Mouse (Mus musculus) lung, postnatal 10 days (tissue): ENCODE measurements at regions not wholly inside any gene's neighbourhood (a gene's known extent, or its start where the extent isn't known, plus 50 kb on each side); places are given as distances from the start of the nearest gene placed in this dataset.

Experiments used
- DNase-seq: peaks from one replicate; pipeline ENCODE4 v3.0.0; 2021

DNA sequence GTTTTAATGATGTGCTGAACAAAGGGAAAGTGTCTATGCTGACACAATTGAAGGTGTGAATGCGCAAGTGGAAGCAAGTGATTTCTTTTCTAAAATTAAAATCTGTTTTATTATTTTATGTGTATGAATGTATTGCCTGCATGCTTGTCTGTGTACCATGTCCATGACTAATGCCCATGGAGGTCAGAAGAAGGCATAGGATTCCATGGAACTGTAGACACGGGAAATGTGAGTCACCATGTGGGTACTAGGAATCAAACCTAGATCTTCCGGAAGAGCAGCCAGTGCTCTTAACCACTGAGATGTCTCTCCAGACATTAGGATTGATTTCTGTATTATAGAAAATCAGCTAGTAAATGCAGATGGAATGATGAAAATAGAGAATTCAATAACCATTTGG lies 134.9 kb upstream of the Pgrmc2 start:
- DNase-seq, result no peak

DNA sequence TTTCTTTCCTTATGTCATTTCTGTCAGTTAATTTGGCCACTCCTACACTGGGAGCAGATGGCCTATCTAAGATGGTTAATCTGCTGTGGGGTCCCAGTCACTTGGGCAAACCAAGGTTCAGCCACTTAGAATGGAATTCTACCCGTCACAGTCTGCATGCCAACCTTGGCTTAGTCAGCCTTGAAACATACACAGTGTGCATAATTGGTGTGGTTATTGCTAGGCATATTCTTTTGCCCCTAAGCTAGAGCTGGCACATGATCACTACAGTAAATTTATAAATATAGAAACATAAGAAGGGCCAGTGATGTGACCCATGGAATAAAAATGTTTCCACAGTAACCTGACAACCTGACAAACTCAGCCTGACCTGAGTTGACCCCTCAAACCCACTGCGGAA lies 130.7 kb upstream of the Pgrmc2 start:
- no peak for DNase-seq

DNA sequence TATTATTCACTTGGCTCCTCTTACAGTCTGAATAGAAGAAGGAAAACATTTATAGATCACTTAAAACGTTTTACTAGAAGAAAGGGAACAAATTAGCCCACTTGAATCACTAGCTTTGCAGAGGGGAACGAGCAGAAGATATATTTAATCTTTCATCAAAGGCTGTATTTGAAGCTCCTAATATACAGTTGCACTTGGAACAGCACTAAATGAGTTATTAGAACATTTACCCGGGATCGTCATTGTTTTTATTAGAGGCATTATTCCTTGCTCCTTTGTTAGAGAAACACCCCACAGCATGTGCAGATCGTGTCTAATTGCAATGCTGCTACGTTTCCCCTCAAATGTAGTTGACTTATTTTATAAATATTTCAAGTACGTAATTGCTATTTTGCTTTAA lies 127.5 kb upstream of the Pgrmc2 start:
- no peak for DNase-seq

DNA sequence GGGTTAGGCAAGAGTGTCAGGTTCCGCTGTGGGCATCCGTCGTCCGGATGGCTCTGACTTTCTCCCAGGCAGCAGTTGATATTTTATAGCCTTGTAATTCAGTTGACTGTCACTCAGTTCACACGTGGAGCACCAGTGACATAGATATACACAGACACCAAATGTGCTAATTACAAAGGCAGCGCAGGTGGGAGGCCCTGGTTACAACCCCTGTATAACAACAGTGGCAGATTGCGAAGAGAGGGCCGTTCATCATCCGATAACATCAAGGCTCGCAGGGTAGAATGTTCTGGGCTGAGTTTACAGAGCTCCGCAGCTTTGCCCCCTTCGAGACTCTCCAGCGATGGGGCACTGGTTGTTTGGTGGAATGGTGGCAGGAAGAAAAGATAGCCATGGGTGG lies 120.0 kb upstream of the Pgrmc2 start:
- no peak for DNase-seq

DNA sequence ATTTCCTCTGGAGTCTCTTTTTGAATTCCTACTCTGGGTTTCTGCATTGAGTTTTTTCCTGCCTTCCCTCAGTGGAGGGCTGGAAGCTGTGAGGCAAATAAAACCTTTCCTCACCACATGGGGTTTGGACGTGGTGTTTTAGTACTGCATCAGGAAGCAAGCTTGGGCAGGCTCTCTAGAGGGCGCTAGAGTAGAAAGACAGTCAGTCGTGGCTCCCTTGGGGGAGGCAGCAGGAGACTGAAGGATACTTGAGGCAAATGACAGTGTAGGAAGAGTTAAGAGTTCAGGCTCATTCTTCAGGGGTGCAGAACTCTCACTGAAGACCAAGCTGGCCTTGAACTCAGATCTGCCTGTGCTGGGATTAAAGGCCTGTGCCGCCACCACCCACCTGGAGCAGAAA lies 118.9 kb upstream of the Pgrmc2 start:
- DNase-seq, result peak; percentile 40

DNA sequence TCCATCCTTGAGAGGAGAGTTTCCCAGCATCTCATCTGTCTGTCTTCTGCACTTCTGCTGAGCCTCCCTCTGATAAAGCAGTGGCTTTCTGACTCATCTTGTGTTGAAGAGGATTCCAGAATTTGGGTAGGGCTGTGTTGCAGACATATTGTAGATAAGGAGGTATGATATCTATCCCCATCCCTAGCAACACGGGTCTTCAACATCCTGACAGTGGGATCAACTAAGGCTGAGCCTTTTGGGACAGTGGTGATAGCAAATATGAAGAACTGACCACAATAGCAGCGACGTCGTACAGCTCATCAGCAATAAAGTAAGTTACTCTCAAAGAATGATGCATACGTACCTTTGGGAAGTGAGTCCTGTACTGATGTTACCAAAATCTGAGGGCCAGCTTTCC lies 117.2 kb upstream of the Pgrmc2 start:
- no peak for DNase-seq

DNA sequence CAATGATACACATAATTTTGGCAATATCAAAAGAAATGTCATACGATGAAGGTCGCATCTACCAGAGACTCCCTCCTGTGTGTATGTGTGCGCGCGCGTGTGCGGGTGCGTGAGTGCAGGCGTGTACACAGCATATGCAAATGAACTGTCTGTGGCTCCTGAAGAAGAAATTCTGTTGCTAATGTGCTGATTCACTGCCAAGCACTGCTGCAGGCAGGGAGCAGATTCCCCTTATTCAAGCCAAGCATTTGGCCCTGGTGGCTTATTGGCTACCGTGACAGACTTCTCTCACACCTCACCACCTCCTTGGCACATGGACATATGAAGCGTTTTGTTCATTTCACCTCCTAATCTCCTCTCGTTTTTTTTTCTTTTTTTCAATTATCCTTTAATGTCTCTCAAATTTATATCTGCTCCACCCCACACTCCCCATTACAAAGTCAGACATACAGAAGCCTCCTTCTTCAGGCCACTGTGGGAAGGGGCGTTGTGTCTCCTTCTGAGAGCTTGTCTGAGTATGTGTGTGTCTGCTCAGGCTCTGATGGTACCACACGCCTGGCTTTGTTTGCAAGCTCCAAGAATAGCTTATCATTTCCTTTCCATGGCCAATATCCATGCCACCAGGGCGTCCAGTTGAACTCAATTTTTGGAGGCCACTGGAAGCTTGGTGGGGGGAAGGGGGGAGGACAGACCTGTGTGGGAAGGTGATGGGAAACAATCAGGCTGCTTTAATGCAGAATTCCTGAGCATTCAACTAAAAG lies 115.5 kb upstream of the Pgrmc2 start:
- DNase-seq, result no peak

DNA sequence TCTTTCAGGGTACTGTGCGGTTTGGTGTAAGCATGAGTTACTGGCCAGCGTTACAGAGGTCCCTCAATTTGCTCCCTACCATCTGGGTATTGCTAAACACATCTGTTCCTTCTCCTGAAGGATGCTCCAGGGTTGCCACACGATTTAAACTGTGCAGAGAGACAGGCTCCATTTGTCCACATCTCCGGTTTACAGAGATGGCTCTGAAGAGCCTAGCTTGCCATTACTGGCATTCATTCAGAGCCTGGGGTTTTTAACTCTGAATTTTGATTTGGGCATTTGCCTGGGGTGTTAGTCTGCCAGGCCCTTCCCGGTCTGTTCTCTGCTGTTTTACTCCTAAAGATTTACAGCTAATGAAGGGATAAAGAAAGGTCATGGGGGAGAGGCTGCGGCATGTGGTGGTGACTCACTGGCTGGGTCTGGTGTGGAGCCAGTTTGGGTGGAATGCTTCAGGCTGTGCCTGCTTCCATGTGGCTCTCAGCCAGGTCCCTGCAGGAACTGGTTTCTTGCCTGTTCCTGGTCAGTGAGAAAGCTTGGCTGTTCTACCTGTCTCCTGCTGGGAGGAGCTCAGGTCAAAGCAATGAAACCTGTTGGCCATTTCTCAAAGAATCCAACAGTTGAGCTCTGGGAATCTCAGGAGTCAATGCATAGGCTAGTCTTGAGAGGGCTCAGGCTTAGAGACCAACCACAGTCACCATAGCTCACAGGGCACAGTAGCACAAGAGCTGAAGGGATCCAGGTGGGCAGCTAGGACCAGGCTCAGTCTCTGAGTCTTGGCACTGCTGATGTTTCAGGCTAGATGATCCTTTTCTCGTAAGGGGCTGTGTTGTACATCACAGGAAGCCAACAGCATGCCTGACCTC lies 112.5 kb upstream of the Pgrmc2 start:
- peak; percentile 81 for DNase-seq

DNA sequence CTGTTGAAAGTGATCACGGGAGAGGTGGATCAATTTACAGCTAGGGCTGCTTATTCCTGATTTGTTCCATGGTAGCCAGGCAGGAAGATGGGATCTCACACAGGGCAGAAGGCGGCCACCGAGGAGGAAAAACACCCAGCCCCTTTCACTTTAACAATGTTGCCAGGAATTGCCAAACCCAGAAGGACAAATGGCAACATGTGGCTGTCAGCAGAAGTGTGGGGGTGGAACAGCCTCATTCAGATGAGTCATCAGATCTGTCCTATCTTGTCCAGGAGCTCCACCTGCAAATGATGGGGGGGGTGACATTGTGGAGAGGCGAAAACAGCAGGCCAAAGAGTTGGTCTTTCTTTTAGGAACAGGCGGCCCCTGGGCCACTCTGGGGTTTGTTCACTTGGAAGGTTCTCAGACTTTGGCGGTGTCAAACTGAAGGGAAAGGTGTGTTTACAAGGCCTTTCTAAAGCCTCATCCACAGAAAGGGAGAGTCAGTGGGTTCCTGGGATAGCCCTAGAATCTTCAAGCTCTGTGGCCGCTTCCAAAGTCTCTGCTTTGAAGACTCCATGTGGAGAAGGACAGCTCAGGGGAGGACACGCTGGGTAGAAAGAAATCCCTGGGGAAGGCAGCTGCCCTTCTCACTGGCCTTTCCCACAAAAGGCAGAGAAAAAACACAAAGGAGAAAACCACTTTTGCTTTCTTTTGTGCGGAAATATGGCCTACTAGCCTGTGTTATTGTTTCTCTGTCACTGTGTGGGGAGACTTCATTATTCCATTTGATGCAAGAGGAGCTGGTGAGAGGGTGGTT lies 111.7 kb upstream of the Pgrmc2 start:
- no peak for DNase-seq

DNA sequence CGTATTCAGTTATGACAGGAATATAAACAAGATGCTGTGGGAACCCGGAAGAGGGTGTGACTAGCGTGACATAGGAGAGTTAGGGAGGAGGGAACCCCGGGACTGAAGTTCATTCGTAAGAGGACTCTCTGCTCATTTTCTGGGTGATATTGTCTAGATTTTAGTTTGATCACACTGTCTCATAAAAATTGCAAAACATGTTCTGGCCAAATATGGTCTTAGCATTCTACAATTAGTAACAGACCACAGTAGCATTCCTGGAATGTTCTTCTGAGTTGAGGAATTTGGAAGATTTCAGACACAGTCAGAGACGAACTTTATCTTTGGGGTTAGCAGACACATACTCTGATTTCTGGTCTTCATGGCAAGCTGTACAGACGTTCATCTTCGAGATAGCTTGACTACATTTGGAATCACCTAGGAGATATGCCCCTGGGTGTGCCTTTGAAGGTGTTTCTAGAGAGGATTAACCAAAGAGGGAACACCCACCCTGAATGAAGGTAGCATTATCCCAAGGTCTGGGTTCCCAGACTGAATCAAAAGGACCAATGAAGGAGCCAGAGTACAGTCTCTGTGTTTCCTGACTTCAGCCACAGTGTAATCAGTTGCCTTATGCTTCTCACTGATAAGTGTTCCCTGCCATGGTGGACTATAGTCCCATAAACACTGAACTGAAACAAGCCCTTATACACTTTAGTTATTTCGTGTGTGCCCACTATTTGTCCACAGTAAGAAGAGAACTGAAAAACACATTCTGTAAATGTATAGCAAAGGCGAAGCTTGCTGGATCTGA lies 102.7 kb upstream of the Pgrmc2 start:
- no peak for DNase-seq

DNA sequence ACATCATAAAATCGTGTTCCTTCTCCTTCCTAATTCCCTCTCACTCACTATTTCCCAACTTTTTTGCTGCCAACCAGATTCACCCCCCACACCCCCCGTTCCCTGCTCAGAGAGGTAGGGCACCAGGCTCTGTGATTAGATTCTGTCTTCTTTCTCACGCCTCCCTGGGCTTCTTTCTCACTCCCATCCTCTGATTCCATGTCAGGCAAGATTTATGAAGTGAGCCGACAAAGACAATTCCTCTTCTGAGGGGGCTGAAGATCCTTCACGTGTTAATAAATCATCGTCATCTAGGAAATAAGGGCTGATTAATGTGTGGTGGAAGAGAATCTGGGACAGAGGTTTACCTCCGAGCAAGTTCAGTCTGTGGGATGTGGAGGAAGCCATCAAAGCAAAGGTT lies 101.5 kb upstream of the Pgrmc2 start:
- DNase-seq, result no peak

DNA sequence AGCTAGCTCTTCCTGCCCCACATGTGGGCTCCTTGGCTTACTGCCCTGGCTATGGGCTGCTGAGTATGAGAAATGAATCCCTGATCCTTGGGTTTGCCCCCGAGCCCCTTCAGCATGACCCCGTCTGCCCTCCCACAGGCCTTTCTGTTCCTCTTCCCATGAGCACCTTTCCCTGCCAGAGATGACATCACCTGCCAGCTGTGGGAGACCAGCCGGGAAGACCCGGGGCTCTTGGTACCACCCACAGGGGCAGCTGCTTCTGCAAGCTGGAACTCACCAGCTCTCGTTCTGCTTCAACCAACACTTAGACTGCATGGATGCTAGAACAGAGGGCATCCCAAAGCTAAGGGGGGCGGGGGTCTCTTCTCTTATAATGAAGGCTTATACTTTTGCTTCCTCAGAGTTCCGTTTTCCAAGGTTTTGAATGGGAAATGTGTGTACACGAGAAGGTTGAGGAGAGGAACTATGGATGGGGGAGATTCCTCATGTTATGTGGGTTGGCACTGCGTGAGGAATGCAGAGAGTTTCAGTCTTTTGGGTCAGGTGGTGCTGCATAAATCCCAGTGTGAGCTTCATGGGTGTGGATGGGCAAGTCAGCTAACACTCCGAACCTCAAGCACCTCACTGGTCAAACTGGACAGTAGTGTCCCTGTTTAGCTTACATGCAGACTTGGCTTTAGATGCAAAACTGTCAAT lies 100.2 kb upstream of the Pgrmc2 start:
- no peak for DNase-seq

DNA sequence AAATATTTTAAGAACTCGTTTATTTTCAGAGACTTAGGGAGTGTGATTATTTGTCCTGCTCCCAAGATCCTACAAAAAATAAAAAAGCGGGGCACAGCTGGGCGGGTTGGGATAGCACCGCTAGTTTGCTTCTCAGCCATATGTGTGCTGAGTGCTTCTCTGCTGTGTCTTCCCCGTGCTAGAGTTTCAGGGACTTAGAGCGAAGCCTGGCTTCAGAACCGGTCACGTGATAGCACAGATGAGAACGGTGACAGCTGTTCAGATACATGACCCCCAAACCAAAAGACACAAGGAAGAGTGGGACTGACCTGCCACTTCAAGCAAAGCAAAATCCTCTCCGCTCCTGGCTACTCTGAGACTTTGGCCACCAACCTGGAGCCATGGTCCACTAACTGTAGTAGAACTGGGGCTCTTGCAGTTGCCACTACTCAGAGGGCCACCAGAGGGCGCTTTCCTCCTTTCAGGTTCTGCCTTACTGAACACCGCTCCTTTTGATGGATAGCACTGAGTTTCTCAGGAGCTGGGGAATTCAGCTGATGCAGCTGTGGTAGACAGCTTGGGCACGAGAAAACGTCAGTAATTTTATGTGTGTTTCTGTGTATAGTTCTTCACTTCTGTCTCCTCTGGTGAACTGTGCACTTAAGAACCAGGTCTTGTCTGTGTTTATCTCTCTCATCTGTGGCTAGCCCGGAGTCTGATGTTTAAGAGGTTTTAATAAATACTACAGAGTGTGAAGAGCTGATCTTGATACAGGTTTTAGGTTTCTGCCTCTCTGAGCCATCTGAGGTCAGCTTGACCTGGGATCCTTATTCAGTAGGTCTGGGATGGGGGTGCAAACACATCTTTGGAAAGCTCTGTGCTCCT lies 99.4 kb upstream of the Pgrmc2 start:
- DNase-seq, result peak; percentile 88

DNA sequence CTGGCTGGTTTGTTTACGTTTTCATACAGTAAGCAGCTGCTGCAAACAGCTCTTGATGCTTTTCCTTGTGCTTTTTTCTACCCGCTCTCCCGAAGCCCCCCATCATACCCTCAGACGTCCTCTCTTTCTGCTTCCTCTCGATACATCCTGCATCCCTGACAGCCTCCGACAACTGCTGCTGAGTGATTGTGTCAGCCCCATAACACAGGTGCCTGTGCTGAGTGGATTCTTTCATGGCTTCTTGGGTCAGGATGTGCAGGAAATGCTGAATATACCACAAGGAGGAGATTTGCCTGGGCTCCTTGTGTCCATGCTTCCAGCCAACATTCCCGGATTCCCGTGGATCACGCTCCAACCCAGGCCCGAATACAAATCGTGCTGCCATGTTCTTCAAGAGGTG lies 98.6 kb upstream of the Pgrmc2 start:
- DNase-seq, result no peak

DNA sequence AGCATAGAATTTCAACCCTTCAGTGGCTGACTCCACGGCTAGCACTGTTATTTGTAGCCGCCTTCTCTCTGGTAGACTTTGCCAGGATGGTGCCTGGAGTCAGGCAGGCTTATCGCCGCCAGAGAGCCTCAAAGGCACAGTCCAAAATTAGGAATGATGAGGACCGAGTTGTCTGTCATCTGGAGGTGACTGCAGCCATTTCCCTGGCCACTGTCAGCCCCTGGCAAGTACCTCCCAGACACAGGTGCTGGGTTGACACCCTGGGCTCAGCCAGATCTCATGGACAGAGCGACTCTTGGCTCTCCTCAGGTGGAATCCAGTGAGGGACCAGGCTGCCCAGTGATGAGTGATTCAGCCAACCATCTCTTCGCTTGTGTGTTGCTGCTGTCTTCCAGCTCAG lies 98.1 kb upstream of the Pgrmc2 start:
- DNase-seq, result no peak

DNA sequence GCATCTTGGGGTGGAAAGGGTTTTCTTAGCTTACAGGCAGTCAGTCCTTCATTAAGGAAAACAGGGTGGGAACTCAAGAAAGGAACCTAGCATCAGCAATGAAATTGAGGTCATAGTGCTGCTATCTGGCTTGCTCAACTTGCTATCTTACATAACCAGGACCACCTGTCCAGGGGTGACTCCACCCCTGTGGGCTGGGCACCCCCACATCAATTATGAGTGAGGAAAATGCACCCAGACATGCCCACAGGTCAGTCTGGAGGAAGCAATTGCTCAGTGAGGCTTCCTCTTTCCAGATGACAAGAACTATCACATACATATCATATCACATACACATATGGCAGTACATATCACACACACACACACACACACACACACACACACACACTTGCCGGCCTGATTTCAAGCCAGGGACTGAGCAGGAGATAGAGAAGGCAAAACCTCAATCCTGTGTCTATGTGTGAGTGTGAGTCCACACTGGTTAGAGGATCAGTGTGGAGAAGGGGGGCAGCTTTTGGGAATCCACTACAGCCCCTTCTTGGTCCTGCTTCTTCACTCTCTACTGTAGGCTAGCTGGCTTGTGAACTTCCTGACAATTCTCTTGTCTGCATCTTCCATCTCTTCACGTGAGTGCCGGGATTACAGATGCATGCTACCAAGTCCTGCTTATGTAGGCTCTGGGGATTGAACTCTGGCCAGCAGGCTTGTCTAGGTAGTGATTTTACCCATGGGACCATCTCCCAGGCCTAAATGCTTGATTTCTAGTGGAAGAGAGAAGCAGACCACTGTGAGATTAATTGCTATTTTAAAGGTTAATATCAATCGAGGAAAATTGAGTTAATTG lies 96.4 kb upstream of the Pgrmc2 start:
- no peak for DNase-seq

DNA sequence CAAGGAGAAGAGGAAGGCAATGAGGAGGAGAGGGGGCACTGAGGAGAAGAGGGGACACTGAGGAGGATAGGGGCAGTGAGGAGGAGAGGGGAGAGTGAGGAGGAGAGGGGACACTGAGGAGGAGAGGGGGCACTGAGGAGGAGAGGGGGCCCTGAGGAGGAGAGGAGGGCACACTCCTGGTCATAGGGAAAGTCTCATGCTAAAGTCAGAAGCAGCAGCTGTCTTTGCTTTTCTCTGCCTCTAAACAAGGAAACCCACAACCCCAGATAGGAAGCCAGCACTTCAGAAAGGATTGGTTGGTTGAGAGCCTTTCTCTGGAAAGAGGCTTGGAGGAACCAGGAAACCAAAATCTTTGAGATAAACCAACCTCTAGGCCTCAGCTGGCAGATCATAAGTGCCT lies 94.3 kb upstream of the Pgrmc2 start:
- DNase-seq, result no peak

DNA sequence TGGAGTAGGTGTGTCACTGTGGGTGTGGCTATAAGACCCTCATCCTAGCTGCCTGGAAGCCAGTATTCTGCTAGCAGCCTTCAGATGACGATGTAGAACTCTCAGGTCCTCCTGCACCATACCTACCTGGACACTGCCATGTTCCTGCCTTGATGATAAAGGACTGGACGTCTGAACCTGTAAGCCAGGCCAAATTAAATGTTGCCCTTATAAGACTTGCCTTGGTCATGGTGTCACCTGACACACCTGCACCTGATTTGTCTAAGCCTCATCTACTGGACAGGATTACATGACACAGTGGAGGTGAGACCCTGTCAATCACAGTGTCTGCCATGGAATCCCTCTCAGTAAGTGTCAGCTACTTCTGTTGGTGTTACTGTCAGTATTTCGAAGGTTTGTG lies 92.5 kb upstream of the Pgrmc2 start:
- DNase-seq, result no peak

DNA sequence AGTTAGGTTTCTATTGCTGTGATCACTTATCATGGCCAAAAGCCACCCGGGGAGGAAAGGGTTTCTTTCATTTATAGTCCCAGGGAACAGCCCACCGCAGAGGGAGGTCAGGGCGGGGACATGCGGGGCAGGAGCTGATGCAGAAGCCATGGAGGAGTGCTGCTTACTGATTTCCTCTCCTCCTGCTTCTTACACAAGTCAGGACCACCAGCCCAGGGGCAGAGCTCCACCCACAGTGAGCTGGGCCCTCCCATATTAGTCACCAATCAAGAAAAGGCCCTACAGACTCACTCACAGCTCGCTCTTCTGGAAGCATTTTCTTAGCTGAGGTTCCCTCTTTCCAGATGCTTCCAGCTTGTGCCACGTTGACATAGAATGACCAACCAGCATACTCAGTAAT lies 90.7 kb upstream of the Pgrmc2 start:
- no peak for DNase-seq
